Mouse (Mus musculus) MEL (cell line): ENCODE measurements around the gene Pmfbp1.

ENCODE experiments used
- CHD2 ChIP-seq: IDR thresholded peaks from 2 replicates; pipeline ENCODE4 v1.6.1; 2011; ENCODE audit warnings: low read length, improper control_type of control experiment
- EP300 ChIP-seq, 2 experiments: IDR thresholded peaks; 2 replicates each; pipeline ENCODE4 v1.6.1; 2011; ENCODE audit warnings: improper control_type of control experiment in 2 of 2, low read length in 2 of 2, low read depth in 1 of 2, mild to moderate bottlenecking in 1 of 2
- KAT2A ChIP-seq: conservative IDR thresholded peaks from 2 replicates; pipeline ENCODE4 v1.6.1; 2012; ENCODE audit warnings: low read depth, low read length, improper control_type of control experiment, inconsistent platforms
- MAX ChIP-seq: IDR thresholded peaks from 2 replicates; pipeline ENCODE4 v1.6.1; 2011; ENCODE audit warnings: low read length, improper control_type of control experiment
- MYC ChIP-seq: IDR thresholded peaks from 2 replicates; pipeline ENCODE4 v1.6.1; 2011; ENCODE audit warnings: low read depth, mild to moderate bottlenecking, low read length, improper control_type of control experiment, moderate library complexity
- POLR2A ChIP-seq, 2 experiments: IDR thresholded peaks; 2 replicates each; pipeline ENCODE4 v1.6.1; 2011 to 2012; ENCODE audit warnings: low read length in 2 of 2, mild to moderate bottlenecking in 2 of 2, control low read depth in 1 of 2, improper control_type of control experiment in 1 of 2, low read depth in 1 of 2, moderate library complexity in 1 of 2; ENCODE audit not compliant: control insufficient read depth in 1 of 2, insufficient read depth in 1 of 2, poor library complexity in 1 of 2
- RCOR1 ChIP-seq: IDR thresholded peaks from 2 replicates; pipeline ENCODE4 v1.6.1; 2012; ENCODE audit warnings: low read depth, mild to moderate bottlenecking, inconsistent platforms, low read length, improper control_type of control experiment
- SIN3A ChIP-seq: IDR thresholded peaks from 2 replicates; pipeline ENCODE4 v1.6.1; 2012; ENCODE audit warnings: low read length, improper control_type of control experiment, inconsistent platforms
- USF1 ChIP-seq: IDR thresholded peaks from 2 replicates; pipeline ENCODE4 v1.6.1; 2014; ENCODE audit warnings: low read depth, mild to moderate bottlenecking, inconsistent platforms, low read length, improper control_type of control experiment, moderate library complexity
- ZMIZ1 ChIP-seq: IDR thresholded peaks from 2 replicates; pipeline ENCODE4 v1.6.1; 2012; ENCODE audit warnings: low read depth, mild to moderate bottlenecking, inconsistent platforms, low read length, improper control_type of control experiment, moderate library complexity

- TF ChIP-seq EP300 (IDR thresholded peaks at IDR 0.05; ENCODE audit: low read depth in 1 of 2, low read length in 2 of 2) (no peak), USF1 (no peak), POLR2A (IDR thresholded peaks at IDR 0.05; ENCODE audit: control insufficient read depth in 1 of 2, insufficient read depth in 1 of 2, low read depth in 1 of 2, low read length in 2 of 2, poor library complexity in 1 of 2) (no peak), RCOR1 (no peak), MYC (no peak), CHD2 (no peak), KAT2A (no peak), MAX (no peak), ZMIZ1 (no peak), SIN3A (no peak)
Measured at GRCm38 (mm10) chr8:109503566-109503965, 9.7 kb downstream of the Pmfbp1 start.
